Mouse (Mus musculus) stomach, embryonic 14.5 days (tissue): Measurements from ENCODE around the gene Tnr. TPM values are rescaled to one million over a fixed set of nuclear protein-coding genes. Genes with fewer than 3 reads are reported as not detected.

Experiments used
- ATAC-seq: fragments of 200-750 bp; cut with Nextera tagmentation; 2 replicates; pipeline ENCODE4 v1.8.0; 2017; ENCODE audit warnings: low read depth, moderate TSS enrichment; ENCODE audit not compliant: insufficient number of reproducible peaks, insufficient read depth, low FRiP score
- H3K27ac ChIP-seq: fragments of 300-500 bp; sonication (generic); 2 replicates; pipeline ENCODE4 v1.5.1; 2014; ENCODE audit warnings: mild to moderate bottlenecking, low read length, moderate library complexity, mixed read lengths
- H3K27me3 ChIP-seq: fragments of 300-500 bp; sonication (generic); 2 replicates; pipeline ENCODE4 v1.6.1; 2014; ENCODE audit warnings: low read length, control low read depth, mixed read lengths; ENCODE audit not compliant: control insufficient read depth, insufficient read depth
- H3K36me3 ChIP-seq: fragments of 300-500 bp; sonication (generic); 2 replicates; pipeline ENCODE4 v1.6.1; 2014; ENCODE audit warnings: mild to moderate bottlenecking, control low read depth, low read length, moderate library complexity, mixed read lengths; ENCODE audit not compliant: control insufficient read depth, insufficient read depth
- H3K4me1 ChIP-seq: fragments of 300-500 bp; sonication (generic); 2 replicates; pipeline ENCODE4 v1.6.1; 2014; ENCODE audit warnings: low read length, control low read depth, mixed read lengths; ENCODE audit not compliant: control insufficient read depth, insufficient read depth
- H3K4me2 ChIP-seq: fragments of 300-500 bp; sonication (generic); replicated peaks from 2 replicates; pipeline ENCODE4 v1.6.1; 2014; ENCODE audit warnings: low read depth, low read length, control low read depth
- H3K4me3 ChIP-seq: fragments of 300-500 bp; sonication (generic); 2 replicates; pipeline ENCODE4 v1.5.1; 2014; ENCODE audit warnings: low read depth, low read length, control low read depth
- H3K9ac ChIP-seq: fragments of 300-500 bp; sonication (generic); replicated peaks from 2 replicates; pipeline ENCODE4 v1.6.1; 2014; ENCODE audit warnings: low read depth, mild to moderate bottlenecking, control low read depth, low read length, moderate library complexity, mixed read lengths
- H3K9me3 ChIP-seq: fragments of 300-500 bp; sonication (generic); 2 replicates; pipeline ENCODE4 v1.6.1; 2016; ENCODE audit warnings: low read depth, low read length, control low read depth; ENCODE audit not compliant: control insufficient read depth
- WGBS: fragments of 180-500 bp; shearing (Covaris S2); extraction: QIAGEN DNeasy Blood & Tissue Kit; methylation state at CpG from one replicate; pipeline ENCODE4 v1.1.7; 2014; 5-methylcytosine and 5-hydroxymethylcytosine counted together
- polyA plus RNA-seq: library from polyadenylated mRNA; unstranded; fragments of >200 nt; fragmentation: Nextera tagmentation; extraction: Ambion mirVana; gene quantifications from 2 replicates; pipeline ENCODE4 v1.2.1, GENCODE M21; 2014

Gene Tnr
- polyA plus RNA-seq, 1 experiment from 2014 or later, result 0.61 TPM

DNA sequence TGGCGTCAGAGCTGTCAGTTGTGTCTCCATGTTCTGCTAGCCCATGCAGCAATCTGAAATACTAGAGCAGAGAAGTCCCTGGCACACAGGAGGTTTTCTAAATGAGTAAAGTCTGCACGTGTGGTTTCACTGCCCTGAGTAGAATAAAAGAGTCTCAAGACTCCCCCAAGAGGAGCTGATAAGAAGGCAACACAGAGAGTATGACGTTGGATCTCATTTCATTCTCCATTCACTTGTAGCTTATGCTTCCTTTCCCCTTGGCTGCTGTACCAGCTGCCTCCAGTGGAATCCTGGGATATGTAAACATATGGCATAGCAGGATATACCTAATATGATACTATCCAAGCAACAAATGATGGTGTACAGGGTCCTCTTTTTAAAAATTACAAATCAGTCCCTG lies 285.9 kb downstream of the Tnr start:
- ATAC-seq, result no peak
- H3K4me3 ChIP-seq, result no peak overlapping the region
- no peaks in the 10 kb centered on the region for H3K27me3 ChIP-seq
- no peak overlapping the region for H3K27ac ChIP-seq
- H3K4me1 ChIP-seq, result peaks cover 4% of the 10 kb centered on the region; the same call in 1 of the 2 replicates
- H3K36me3 ChIP-seq, result no peaks in the 10 kb centered on the region
- WGBS, result 52% methylated on average over 3 of the region's 3 CpGs
- no peak overlapping the region for H3K9ac ChIP-seq
- H3K9me3 ChIP-seq, result no peaks in the 10 kb centered on the region
- H3K4me2 ChIP-seq, result no peak overlapping the region

DNA sequence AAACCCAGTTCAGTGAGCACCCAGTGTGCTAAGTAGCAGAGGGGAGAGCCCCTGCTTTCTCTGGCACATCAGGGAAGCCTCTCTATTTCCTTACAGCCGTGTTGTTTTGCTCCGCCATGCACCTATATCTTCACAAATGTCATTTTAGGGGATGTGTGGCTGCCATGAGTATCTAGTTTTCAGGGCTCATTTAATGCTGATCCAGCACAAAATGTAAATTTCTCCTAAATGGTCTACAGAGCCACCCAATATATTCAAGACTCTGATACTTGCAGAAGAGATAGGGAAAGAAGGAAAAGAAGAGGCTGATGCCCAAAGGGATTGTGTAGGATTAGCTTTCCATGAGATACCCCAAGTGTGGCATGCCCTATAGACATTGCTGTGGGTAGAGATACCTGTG lies 288.2 kb downstream of the Tnr start:
- H3K36me3 ChIP-seq, result no peaks in the 10 kb centered on the region
- no peaks in the 10 kb centered on the region for H3K9me3 ChIP-seq
- H3K9ac ChIP-seq, result no peak overlapping the region
- H3K4me3 ChIP-seq, result no peak overlapping the region
- ATAC-seq, result no peak
- peaks cover 11% of the 10 kb centered on the region; the same call in 1 of the 2 replicates for H3K4me1 ChIP-seq
- 79% methylated on average over 2 of the region's 2 CpGs for WGBS
- H3K4me2 ChIP-seq, result no peak overlapping the region
- no peaks in the 10 kb centered on the region for H3K27me3 ChIP-seq
- H3K27ac ChIP-seq, result no peak overlapping the region

DNA sequence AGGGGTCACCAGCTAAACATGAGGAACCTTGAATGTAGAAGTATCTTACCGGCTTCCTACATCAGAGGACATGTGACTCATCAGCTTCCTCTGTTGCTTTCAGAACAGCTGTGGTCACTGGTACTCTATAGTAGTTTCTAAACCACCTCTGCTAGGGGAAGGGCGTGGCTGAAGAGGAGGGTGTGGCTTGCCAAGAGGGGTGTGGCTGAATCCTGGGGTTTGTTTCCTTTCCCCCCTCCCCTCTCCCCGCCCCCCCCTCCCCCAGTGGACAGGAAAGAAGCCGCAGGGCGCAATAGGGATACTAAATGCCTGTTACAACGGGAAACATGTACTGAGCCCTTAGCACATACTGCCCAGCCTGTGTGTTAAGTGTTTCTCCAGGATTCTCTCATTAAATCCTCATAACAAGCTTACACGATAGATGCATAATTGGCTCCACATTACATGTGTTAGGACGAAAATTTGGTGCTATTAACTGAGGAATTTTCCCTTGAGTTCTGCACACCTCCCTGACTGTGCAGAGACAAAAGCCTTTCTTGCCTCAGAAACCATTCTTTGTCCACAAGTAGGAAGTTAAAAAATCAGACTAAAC lies 289.3 kb downstream of the Tnr start:
- Histone ChIP-seq H3K27ac (peak overlapping the region; percentile 11; the same call in 1 of the 2 replicates), H3K4me3 (no peak overlapping the region), H3K9ac (no peak overlapping the region), H3K4me1 (peaks cover 11% of the 10 kb centered on the region; the same call in 1 of the 2 replicates), H3K4me2 (0 out of 2 replicates have a peak overlapping the region, but pooled peaks have one; percentile 6), H3K36me3 (no peaks in the 10 kb centered on the region), H3K27me3 (no peaks in the 10 kb centered on the region), H3K9me3 (no peaks in the 10 kb centered on the region)
- ATAC-seq, result 0 out of 2 replicates have a peak, but pooled peaks have one; percentile 38
- 8% methylated on average over 8 of the region's 8 CpGs for WGBS

DNA sequence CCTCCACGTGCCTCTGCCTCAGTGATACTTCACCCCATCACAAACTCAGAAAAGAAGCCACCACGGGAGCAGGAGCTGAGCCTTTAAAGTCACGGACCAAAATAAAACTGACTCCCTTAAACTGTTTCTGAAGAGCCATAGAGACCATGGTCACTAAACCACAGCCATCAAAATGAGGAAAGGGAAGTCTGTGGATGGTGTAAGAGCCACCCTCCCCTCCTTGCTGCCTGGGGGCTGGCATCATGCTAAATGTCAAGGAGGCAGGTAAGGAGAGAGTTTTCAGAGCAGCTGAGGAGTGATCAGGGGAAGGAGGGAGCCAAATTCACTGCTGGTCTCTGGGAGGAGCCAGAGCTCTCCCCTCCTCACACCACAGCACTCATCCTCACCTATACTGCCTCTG lies 290.8 kb downstream of the Tnr start:
- ATAC-seq, result no peak
- Histone ChIP-seq H3K27ac (no peak overlapping the region), H3K4me2 (no peak overlapping the region), H3K9me3 (no peaks in the 10 kb centered on the region), H3K9ac (no peak overlapping the region), H3K27me3 (no peaks in the 10 kb centered on the region), H3K36me3 (no peaks in the 10 kb centered on the region), H3K4me1 (peaks cover 14% of the 10 kb centered on the region; the same call in 1 of the 2 replicates), H3K4me3 (no peak overlapping the region)
- WGBS, result 58% methylated on average over 3 of the region's 3 CpGs

DNA sequence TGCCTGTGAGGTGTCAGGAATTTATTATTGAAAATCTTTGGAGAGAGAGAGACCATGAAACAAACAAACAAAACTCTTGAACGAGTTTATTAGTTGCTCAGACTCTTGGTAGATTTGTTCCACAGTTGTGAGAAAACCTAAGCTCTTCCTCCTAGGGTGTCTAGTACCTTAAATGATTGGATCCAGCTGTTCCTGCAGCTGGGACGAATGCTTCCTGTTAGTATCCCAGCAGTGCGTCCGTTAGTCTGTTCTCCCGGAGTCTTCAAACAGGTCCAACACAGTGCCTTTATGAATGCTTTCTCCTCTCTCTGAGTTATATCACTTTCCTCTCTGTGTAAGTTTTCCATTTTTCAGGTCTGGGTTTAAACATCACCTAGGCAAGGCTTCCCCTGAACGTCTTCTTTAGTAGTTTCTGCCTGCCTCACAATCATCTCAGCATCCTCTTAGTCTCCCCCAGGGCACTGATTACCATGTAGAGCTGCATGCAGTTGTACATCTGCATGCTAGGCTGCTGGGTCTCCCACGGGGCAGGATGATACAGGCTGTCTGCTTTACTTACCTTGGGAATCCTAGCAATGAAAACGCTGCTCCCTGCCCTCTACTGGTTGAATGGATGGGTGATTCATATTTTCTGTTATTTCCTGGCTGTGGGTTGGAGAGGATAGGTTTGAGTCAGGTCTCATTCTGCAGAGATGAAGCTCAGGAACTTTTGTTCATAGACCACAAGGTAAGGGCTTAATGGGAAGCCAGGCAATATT lies 293.2 kb downstream of the Tnr start:
- H3K4me2 ChIP-seq, result no peak overlapping the region
- peak overlapping the region; percentile 36; the same call in 1 of the 2 replicates for H3K27ac ChIP-seq
- H3K4me3 ChIP-seq, result no peak overlapping the region
- H3K9me3 ChIP-seq, result no peaks in the 10 kb centered on the region
- WGBS, result 20% methylated on average over 8 of the region's 8 CpGs
- H3K36me3 ChIP-seq, result no peaks in the 10 kb centered on the region
- no peak overlapping the region for H3K9ac ChIP-seq
- no peaks in the 10 kb centered on the region for H3K27me3 ChIP-seq
- no peak; the same call in 1 of the 2 replicates for ATAC-seq
- peaks cover 16% of the 10 kb centered on the region; the same call in 1 of the 2 replicates for H3K4me1 ChIP-seq

DNA sequence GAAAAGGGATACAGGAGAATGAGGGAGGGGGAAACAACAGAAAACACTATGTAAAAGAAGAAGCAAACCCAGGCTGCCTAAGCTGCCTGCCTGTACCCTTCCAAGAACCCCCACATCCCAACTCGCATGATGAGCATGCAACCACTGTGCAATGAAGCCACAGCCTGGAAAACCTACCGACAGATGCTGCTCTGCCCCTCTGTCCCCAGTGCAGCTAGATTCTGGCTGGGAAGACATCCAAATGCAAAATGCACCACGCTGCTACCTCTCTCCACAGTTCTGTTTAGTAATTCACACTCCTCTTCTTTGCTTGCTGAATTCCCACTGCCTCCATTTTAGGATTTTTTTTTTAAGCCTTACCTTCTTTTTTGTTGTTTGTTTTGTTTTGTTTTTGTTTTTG lies 295.9 kb downstream of the Tnr start:
- WGBS, result 44% methylated on average over 3 of the region's 3 CpGs
- ATAC-seq, result no peak; the same call in 1 of the 2 replicates
- H3K27ac ChIP-seq, result no peak overlapping the region
- no peaks in the 10 kb centered on the region for H3K27me3 ChIP-seq
- H3K4me3 ChIP-seq, result no peak overlapping the region
- no peaks in the 10 kb centered on the region for H3K9me3 ChIP-seq
- H3K4me1 ChIP-seq, result 0 out of 2 replicates have a peak, but pooled peaks cover 12% of the 10 kb centered on the region
- no peak overlapping the region for H3K9ac ChIP-seq
- no peaks in the 10 kb centered on the region for H3K36me3 ChIP-seq
- no peak overlapping the region for H3K4me2 ChIP-seq

DNA sequence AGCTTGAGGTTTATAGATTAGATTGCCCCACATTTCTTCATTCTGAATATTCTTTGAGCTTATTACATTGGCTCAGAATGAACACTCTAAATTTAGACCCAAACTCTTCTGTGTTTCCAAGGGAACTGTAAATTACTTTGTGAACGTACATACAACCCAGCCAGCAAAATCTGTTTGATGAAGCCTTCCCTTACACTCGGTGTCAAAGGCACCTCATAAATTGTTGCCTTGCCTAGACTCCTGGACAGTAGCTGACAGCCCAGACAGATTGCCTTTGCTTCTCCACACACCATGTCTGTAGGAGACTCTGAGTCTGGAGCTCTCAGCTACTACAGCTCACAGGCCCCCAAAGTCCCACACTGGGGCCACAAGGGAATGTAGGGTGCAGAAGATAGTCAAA lies 298.8 kb downstream of the Tnr start:
- no peak for ATAC-seq
- Histone ChIP-seq H3K4me2 (no peak overlapping the region), H3K9me3 (no peaks in the 10 kb centered on the region), H3K9ac (no peak overlapping the region), H3K4me3 (no peak overlapping the region), H3K4me1 (0 out of 2 replicates have a peak, but pooled peaks cover 4% of the 10 kb centered on the region), H3K27ac (no peak overlapping the region), H3K27me3 (no peaks in the 10 kb centered on the region), H3K36me3 (no peaks in the 10 kb centered on the region)
- WGBS, result 37% methylated on average over 2 of the region's 2 CpGs

DNA sequence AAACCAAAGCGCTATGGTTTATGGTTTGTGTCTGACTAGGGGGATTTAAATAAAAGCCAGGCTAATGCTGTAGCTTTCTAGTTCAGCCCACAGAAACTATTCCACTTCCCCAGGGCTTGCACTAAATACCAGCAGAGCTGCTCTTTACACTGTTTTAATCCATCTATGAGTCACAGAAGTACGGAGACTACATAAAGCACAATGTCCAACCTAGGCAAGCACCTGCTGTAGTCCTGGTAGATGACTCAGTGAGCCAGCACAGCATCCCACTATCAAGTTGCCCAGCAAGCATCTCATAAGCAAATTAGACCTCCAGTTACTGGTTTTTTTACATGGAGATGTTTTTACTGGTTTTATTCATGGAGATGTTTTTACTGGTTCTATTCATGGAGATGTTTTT lies 305.0 kb downstream of the Tnr start:
- H3K4me1 ChIP-seq, result no peaks in the 10 kb centered on the region
- H3K4me3 ChIP-seq, result no peak overlapping the region
- H3K4me2 ChIP-seq, result no peak overlapping the region
- no peaks in the 10 kb centered on the region for H3K36me3 ChIP-seq
- no peak overlapping the region for H3K27ac ChIP-seq
- H3K9me3 ChIP-seq, result no peaks in the 10 kb centered on the region
- H3K27me3 ChIP-seq, result no peaks in the 10 kb centered on the region
- no peak overlapping the region for H3K9ac ChIP-seq
- ATAC-seq, result no peak
- 74% methylated on average over 2 of the region's 2 CpGs for WGBS
